Mouse (Mus musculus): Measurements from ENCODE around the gene Cacna1e. TPM values are rescaled to one million over a fixed set of nuclear protein-coding genes. Genes with fewer than 3 reads are reported as not detected.

The Cacna1e gene
- total and polyA plus RNA-seq, 3 experiments = not detected

DNA sequence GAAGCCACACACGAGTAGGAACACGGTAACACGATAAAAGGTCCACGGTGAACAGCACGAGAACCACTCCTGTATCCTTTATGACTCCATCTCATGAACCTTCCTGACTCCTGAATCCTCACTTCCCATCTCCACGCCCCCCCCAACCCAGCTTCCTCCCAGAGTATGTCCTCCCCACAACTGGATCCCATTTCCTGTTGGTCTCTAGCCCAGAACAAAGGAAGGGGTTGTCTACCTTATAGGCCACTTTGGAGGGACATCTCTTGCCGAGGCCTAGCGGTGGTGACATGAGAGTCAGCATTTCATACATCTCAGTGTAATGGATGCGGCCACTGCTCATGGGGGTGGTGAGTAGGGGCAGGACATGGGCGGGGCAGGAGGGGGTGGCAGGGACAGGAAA is 468.5 kb downstream of the Cacna1e start:
- H3K79me2 ChIP-seq (ENCODE audit: control insufficient read depth, insufficient read depth, low read length, poor library complexity) = no peaks in the 10 kb centered on the region
- H3K9me3 ChIP-seq (replicated peaks; ENCODE audit: insufficient read depth, low read length) = no peaks in the 10 kb centered on the region
- no peaks in the 10 kb centered on the region for H3K36me3 ChIP-seq (ENCODE audit: control insufficient read depth in 1 of 2, insufficient read depth in 2 of 2, low read length in 2 of 2)
- H3K27ac ChIP-seq (ENCODE audit: control insufficient read depth, low read depth, low read length) = no peak overlapping the region
- H3K27me3 ChIP-seq (ENCODE audit: control insufficient read depth in 1 of 2, insufficient read depth in 2 of 2, low read length in 2 of 2) = no peaks in the 10 kb centered on the region
- H3K4me3 ChIP-seq (ENCODE audit: control insufficient read depth in 1 of 2, insufficient read depth in 1 of 2, low read depth in 2 of 2, low read length in 2 of 2) = no peak overlapping the region
- no peak for TF ChIP-seq UBTF (IDR thresholded peaks at IDR 0.05; ENCODE audit: borderline replicate concordance, insufficient read depth, low read depth, low read length)
- TF ChIP-seq POLR2A (IDR thresholded peaks at IDR 0.05; ENCODE audit: control insufficient read depth in 1 of 2, insufficient read depth in 1 of 2, low read depth in 1 of 2, low read length in 2 of 2, poor library complexity in 1 of 2) = no peak
- no peak for TF ChIP-seq ZMIZ1 (IDR thresholded peaks at IDR 0.05; ENCODE audit: low read depth, low read length)
- TF ChIP-seq ETS1 (IDR thresholded peaks at IDR 0.05; ENCODE audit: low read depth, low read length) = no peak
- H3K9ac ChIP-seq (ENCODE audit: control insufficient read depth, low read depth, low read length, poor library complexity, severe bottlenecking) = no peak overlapping the region
- H3K4me1 ChIP-seq (ENCODE audit: control insufficient read depth in 1 of 2, insufficient read depth in 2 of 2, low read length in 2 of 2) = no peaks in the 10 kb centered on the region
- no peak for DNase-seq (ENCODE audit: low read depth, low spot score)

DNA sequence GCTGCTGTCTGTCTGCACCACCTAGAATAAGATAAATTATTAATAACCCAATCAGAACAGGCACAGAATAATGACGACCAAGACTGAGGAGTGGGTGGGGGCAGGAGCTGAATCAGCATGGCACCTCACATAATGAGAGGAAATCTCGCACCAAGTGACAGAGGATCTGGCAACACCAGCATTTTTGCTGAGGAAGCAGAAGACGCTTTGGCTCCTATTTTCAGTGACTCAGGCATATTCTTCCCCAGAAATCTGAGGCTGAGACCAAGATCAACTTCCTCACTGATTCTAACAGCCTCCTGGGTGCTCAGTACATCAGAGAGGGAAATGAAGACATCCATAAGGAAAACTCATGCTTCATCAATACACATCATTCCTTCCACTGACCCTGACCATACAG is 471.2 kb downstream of the Cacna1e start:
- no peak overlapping the region for H3K27ac ChIP-seq (ENCODE audit: control insufficient read depth, low read depth, low read length)
- no peaks in the 10 kb centered on the region for H3K9me3 ChIP-seq (replicated peaks; ENCODE audit: insufficient read depth, low read length)
- no peaks in the 10 kb centered on the region for H3K4me1 ChIP-seq (ENCODE audit: control insufficient read depth in 1 of 2, insufficient read depth in 2 of 2, low read length in 2 of 2)
- no peaks in the 10 kb centered on the region for H3K27me3 ChIP-seq (ENCODE audit: control insufficient read depth in 1 of 2, insufficient read depth in 2 of 2, low read length in 2 of 2)
- H3K79me2 ChIP-seq (ENCODE audit: control insufficient read depth, insufficient read depth, low read length, poor library complexity) = no peaks in the 10 kb centered on the region
- H3K4me3 ChIP-seq (ENCODE audit: control insufficient read depth in 1 of 2, insufficient read depth in 1 of 2, low read depth in 2 of 2, low read length in 2 of 2) = no peak overlapping the region
- no peak overlapping the region for H3K9ac ChIP-seq (ENCODE audit: control insufficient read depth, low read depth, low read length, poor library complexity, severe bottlenecking)
- TF ChIP-seq MYC (IDR thresholded peaks at IDR 0.05; ENCODE audit: low read depth, low read length) (no peak), SMC3 (IDR thresholded peaks at IDR 0.05; ENCODE audit: low read depth, low read length) (no peak), POLR2A (IDR thresholded peaks at IDR 0.05; ENCODE audit: control insufficient read depth in 1 of 2, insufficient read depth in 1 of 2, low read depth in 1 of 2, low read length in 2 of 2, poor library complexity in 1 of 2) (no peak), UBTF (IDR thresholded peaks at IDR 0.05; ENCODE audit: borderline replicate concordance, insufficient read depth, low read depth, low read length) (no peak), CTCF (IDR thresholded peaks at IDR 0.05 in 2 of 3, conservative IDR thresholded peaks at IDR 0.05 in 1 of 3; ENCODE audit: control insufficient read depth in 1 of 3, insufficient read depth in 1 of 3, low read depth in 2 of 3, low read length in 3 of 3, poor library complexity in 1 of 3, severe bottlenecking in 1 of 3) (no peak), TBP (IDR thresholded peaks at IDR 0.05; ENCODE audit: low read depth, low read length) (no peak), ZKSCAN1 (IDR thresholded peaks at IDR 0.05; ENCODE audit: low read depth, low read length) (no peak), RCOR1 (IDR thresholded peaks at IDR 0.05; ENCODE audit: low read depth, low read length) (no peak), ZMIZ1 (IDR thresholded peaks at IDR 0.05; ENCODE audit: low read depth, low read length) (no peak), MXI1 (IDR thresholded peaks at IDR 0.05; ENCODE audit: low read depth, low read length) (no peak), MEF2A (IDR thresholded peaks at IDR 0.05; ENCODE audit: extremely low read depth, insufficient replicate concordance, low read depth, low read length, poor library complexity, severe bottlenecking) (no peak), RAD21 (IDR thresholded peaks at IDR 0.05; ENCODE audit: low read depth, low read length) (no peak), NELFE (IDR thresholded peaks at IDR 0.05; ENCODE audit: low read depth, low read length) (no peak), CHD1 (IDR thresholded peaks at IDR 0.05; ENCODE audit: low read depth, low read length) (no peak), ZC3H11A (IDR thresholded peaks at IDR 0.05; ENCODE audit: low read depth, low read length) (no peak)
- DNase-seq (ENCODE audit: low read depth, low spot score) = no peak
- H3K36me3 ChIP-seq (ENCODE audit: control insufficient read depth in 1 of 2, insufficient read depth in 2 of 2, low read length in 2 of 2) = no peaks in the 10 kb centered on the region
